Mouse (Mus musculus): ENCODE measurements around the gene Cacna1d. TPM values are rescaled to one million over a fixed set of nuclear protein-coding genes. Genes with fewer than 3 reads are reported as not detected.
A peak's percentile ranks its signal among the peaks of the same experiment; 100 is the strongest.

Cacna1d gene
- polyA plus RNA-seq, 1 experiment from 2014 or later, result 3.0 TPM

GRCm38 (mm10) chr14:30200310-30200709 is 290.9 kb downstream of the Cacna1d start:
- no peaks in the 10 kb centered on the region for H3K27me3 ChIP-seq (ENCODE audit: insufficient read depth, low read length)
- no peak overlapping the region for H3K9ac ChIP-seq (ENCODE audit: low read depth, low read length)
- ATAC-seq (replicated peaks; ENCODE audit: low FRiP score, low read depth) (no peak), DNase-seq (ENCODE audit: low spot score) (no peak)
- H3K4me2 ChIP-seq (ENCODE audit: low read length), result no peak overlapping the region
- H3K9me3 ChIP-seq (replicated peaks; ENCODE audit: low read length), result no peaks in the 10 kb centered on the region
- H3K27ac ChIP-seq, result no peak overlapping the region
- 92% methylated on average over 1 of the region's 1 CpGs for WGBS
- no peaks in the 10 kb centered on the region for H3K36me3 ChIP-seq (ENCODE audit: insufficient read depth, low read length)
- H3K4me3 ChIP-seq (replicated peaks; ENCODE audit: low read depth, low read length), result no peak overlapping the region
- no peak for TF ChIP-seq CTCF (IDR thresholded peaks at IDR 0.05; ENCODE audit: low read depth)
- H3K4me1 ChIP-seq (replicated peaks; ENCODE audit: insufficient read depth, low read length), result no peaks in the 10 kb centered on the region

- TF ChIP-seq CTCF (IDR thresholded peaks at IDR 0.05; ENCODE audit: low read depth), result no peak
- Histone ChIP-seq H3K4me3 (replicated peaks; ENCODE audit: low read depth, low read length) (no peak overlapping the region), H3K9ac (ENCODE audit: low read depth, low read length) (no peak overlapping the region), H3K27me3 (ENCODE audit: insufficient read depth, low read length) (no peaks in the 10 kb centered on the region), H3K4me2 (ENCODE audit: low read length) (no peak overlapping the region), H3K36me3 (ENCODE audit: insufficient read depth, low read length) (no peaks in the 10 kb centered on the region), H3K4me1 (replicated peaks; ENCODE audit: insufficient read depth, low read length) (no peaks in the 10 kb centered on the region), H3K27ac (no peak overlapping the region), H3K9me3 (replicated peaks; ENCODE audit: low read length) (no peaks in the 10 kb centered on the region)
- no peak for ATAC-seq (replicated peaks; ENCODE audit: low FRiP score, low read depth)
- 74% methylated on average over 3 of the region's 3 CpGs for WGBS
- DNase-seq (ENCODE audit: low spot score), result no peak
These were observed 292.4 kb downstream of the Cacna1d start for GRCm38 (mm10) chr14:30198882-30199281.

- no peak for TF ChIP-seq CTCF (IDR thresholded peaks at IDR 0.05; ENCODE audit: low read depth)
- DNase-seq (ENCODE audit: low spot score) (no peak), ATAC-seq (replicated peaks; ENCODE audit: low FRiP score, low read depth) (no peak)
- Histone ChIP-seq H3K27me3 (ENCODE audit: insufficient read depth, low read length) (no peaks in the 10 kb centered on the region), H3K9ac (ENCODE audit: low read depth, low read length) (no peak overlapping the region), H3K27ac (no peak overlapping the region), H3K9me3 (replicated peaks; ENCODE audit: low read length) (no peaks in the 10 kb centered on the region), H3K4me2 (ENCODE audit: low read length) (no peak overlapping the region), H3K4me3 (replicated peaks; ENCODE audit: low read depth, low read length) (no peak overlapping the region), H3K4me1 (replicated peaks; ENCODE audit: insufficient read depth, low read length) (no peaks in the 10 kb centered on the region), H3K36me3 (ENCODE audit: insufficient read depth, low read length) (no peaks in the 10 kb centered on the region)
- WGBS, result 76% methylated on average over 4 of the region's 4 CpGs
These were observed 293.1 kb downstream of the Cacna1d start for GRCm38 (mm10) chr14:30198116-30198515.

- WGBS, result 91% methylated on average over 1 of the region's 1 CpGs
- TF ChIP-seq CTCF (IDR thresholded peaks at IDR 0.05; ENCODE audit: low read depth), result no peak
- Histone ChIP-seq H3K4me2 (ENCODE audit: low read length) (no peak overlapping the region), H3K27ac (no peak overlapping the region), H3K9me3 (replicated peaks; ENCODE audit: low read length) (no peaks in the 10 kb centered on the region), H3K4me3 (replicated peaks; ENCODE audit: low read depth, low read length) (no peak overlapping the region), H3K9ac (ENCODE audit: low read depth, low read length) (no peak overlapping the region), H3K36me3 (ENCODE audit: insufficient read depth, low read length) (no peaks in the 10 kb centered on the region), H3K4me1 (replicated peaks; ENCODE audit: insufficient read depth, low read length) (no peaks in the 10 kb centered on the region), H3K27me3 (ENCODE audit: insufficient read depth, low read length) (no peaks in the 10 kb centered on the region)
- DNase-seq (ENCODE audit: low spot score) (no peak), ATAC-seq (replicated peaks; ENCODE audit: low FRiP score, low read depth) (no peak)
These were observed 294.3 kb downstream of the Cacna1d start for GRCm38 (mm10) chr14:30196959-30197358.

- 55% methylated on average over 5 of the region's 5 CpGs for WGBS
- no peak overlapping the region for H3K4me3 ChIP-seq (replicated peaks; ENCODE audit: low read depth, low read length)
- H3K9me3 ChIP-seq (replicated peaks; ENCODE audit: low read length), result no peaks in the 10 kb centered on the region
- H3K9ac ChIP-seq (ENCODE audit: low read depth, low read length), result no peak overlapping the region
- H3K4me2 ChIP-seq (ENCODE audit: low read length), result no peak overlapping the region
- DNase-seq (ENCODE audit: low spot score), result no peak
- TF ChIP-seq CTCF (IDR thresholded peaks at IDR 0.05; ENCODE audit: low read depth), result no peak
- no peaks in the 10 kb centered on the region for H3K27me3 ChIP-seq (ENCODE audit: insufficient read depth, low read length)
- no peak overlapping the region for H3K27ac ChIP-seq
- no peaks in the 10 kb centered on the region for H3K4me1 ChIP-seq (replicated peaks; ENCODE audit: insufficient read depth, low read length)
- ATAC-seq (replicated peaks; ENCODE audit: low FRiP score, low read depth), result no peak
- H3K36me3 ChIP-seq (ENCODE audit: insufficient read depth, low read length), result no peaks in the 10 kb centered on the region
These were observed 295.0 kb downstream of the Cacna1d start for GRCm38 (mm10) chr14:30196235-30196634.

- no peak overlapping the region for H3K4me2 ChIP-seq (ENCODE audit: low read length)
- WGBS, result 84% methylated on average over 5 of the region's 5 CpGs
- no peak overlapping the region for H3K9ac ChIP-seq (ENCODE audit: low read depth, low read length)
- DNase-seq (ENCODE audit: low spot score) (no peak), ATAC-seq (replicated peaks; ENCODE audit: low FRiP score, low read depth) (no peak)
- no peaks in the 10 kb centered on the region for H3K27me3 ChIP-seq (ENCODE audit: insufficient read depth, low read length)
- no peaks in the 10 kb centered on the region for H3K9me3 ChIP-seq (replicated peaks; ENCODE audit: low read length)
- H3K27ac ChIP-seq, result no peak overlapping the region
- no peak overlapping the region for H3K4me3 ChIP-seq (replicated peaks; ENCODE audit: low read depth, low read length)
- H3K36me3 ChIP-seq (ENCODE audit: insufficient read depth, low read length), result no peaks in the 10 kb centered on the region
- no peaks in the 10 kb centered on the region for H3K4me1 ChIP-seq (replicated peaks; ENCODE audit: insufficient read depth, low read length)
- TF ChIP-seq CTCF (IDR thresholded peaks at IDR 0.05; ENCODE audit: low read depth), result 0 out of 2 replicates have a peak, but pooled peaks have one; percentile 20
These were observed 300.8 kb downstream of the Cacna1d start for GRCm38 (mm10) chr14:30190308-30190971.

All from kidney, postnatal 0 days (tissue).